Mouse (Mus musculus) CD4-positive, CD25-positive, alpha-beta regulatory T cell (primary cell): ENCODE measurements around the gene Mtmr6. TPM values are rescaled to one million over a fixed set of nuclear protein-coding genes. Genes with fewer than 3 reads are reported as not detected.

Experiments used
- polyA plus RNA-seq: library from polyadenylated mRNA; unstranded; fragments of 100-300 nt; shearing (Covaris generic); gene quantifications from one replicate; pipeline ENCODE4 v1.2.1, GENCODE M21; 2017

Mtmr6 gene
- 62.7 TPM for polyA plus RNA-seq

GRCm38 (mm10) chr14:60264990-60265876 lies at the start of gene Mtmr6:
Gene Mtmr6 (plus strand): TSS chr14:60265228.

GRCm38 (mm10) chr14:60251281-60252003 lies 13.6 kb upstream of the Mtmr6 start, which contains the start of the genes Nupl1 and Gm49336:
Gene Nupl1 (minus strand): TSS chr14:60251431.
Gene Gm49336 (minus strand): TSS chr14:60251507.

Other genes with a start within 250 kb of the Mtmr6 start
- gene Atp8a2, start 68.0 kb upstream of the Mtmr6 start, polyA plus RNA-seq: 1.0 TPM
- gene Nupl1, start 13.8 kb upstream of the Mtmr6 start, polyA plus RNA-seq: 0.06 TPM
- 51.2 TPM for gene Gm49336, start 13.7 kb upstream of the Mtmr6 start, polyA plus RNA-seq
- not detected for gene Amer2, start 108.0 kb downstream of the Mtmr6 start, polyA plus RNA-seq